Mouse (Mus musculus): Measurements from ENCODE around the gene Heca.
"Not testable (repeated sequence)": the region's sequence is repeated elsewhere in the genome, so short reads cannot be mapped to it uniquely, and the experiment has no call there.

The Heca gene

GRCm38 (mm10) chr10:17880038-17880437 lies 67.8 kb downstream of the Heca start:
- DNase-seq (ENCODE audit: low read depth), result no peak

GRCm38 (mm10) chr10:17878002-17878919 lies 69.6 kb downstream of the Heca start:
- DNase-seq (ENCODE audit: low read depth), result no peak

- peak; percentile 24 for DNase-seq (ENCODE audit: low read depth)
Observed at GRCm38 (mm10) chr10:17869822-17870662, 77.8 kb downstream of the Heca start.

- no peak for DNase-seq (ENCODE audit: low read depth)
Observed at GRCm38 (mm10) chr10:17860701-17861480, 87.0 kb downstream of the Heca start.

GRCm38 (mm10) chr10:17857647-17858261 lies 90.1 kb downstream of the Heca start:
- no peak for DNase-seq (ENCODE audit: low read depth)

GRCm38 (mm10) chr10:17844781-17845537 lies 102.9 kb downstream of the Heca start:
- no peak for DNase-seq (ENCODE audit: low read depth)

GRCm38 (mm10) chr10:17842030-17842429 lies 105.8 kb downstream of the Heca start:
- no peak for DNase-seq (ENCODE audit: low read depth)

- no peak for DNase-seq (ENCODE audit: low read depth)
Observed at GRCm38 (mm10) chr10:17836275-17836674, 111.6 kb downstream of the Heca start.

GRCm38 (mm10) chr10:17835031-17835430 lies 112.8 kb downstream of the Heca start:
- DNase-seq (ENCODE audit: low read depth), result no peak

GRCm38 (mm10) chr10:17831041-17831440 lies 116.8 kb downstream of the Heca start:
- DNase-seq (ENCODE audit: low read depth), result no peak

GRCm38 (mm10) chr10:17829205-17829604 lies 118.7 kb downstream of the Heca start:
- no peak for DNase-seq (ENCODE audit: low read depth)

GRCm38 (mm10) chr10:17827391-17827790 lies 120.5 kb downstream of the Heca start:
- no peak for DNase-seq (ENCODE audit: low read depth)

GRCm38 (mm10) chr10:17820422-17820821 lies 127.4 kb downstream of the Heca start:
- not testable (repeated sequence) for DNase-seq (ENCODE audit: low read depth)
